Mouse (Mus musculus): ENCODE results near the gene Rab4a. TPM values are rescaled to one million over a fixed set of nuclear protein-coding genes. Genes with fewer than 3 reads are reported as not detected.

The Rab4a gene
- polyA plus RNA-seq, 1 experiment from 2014 or later, result 87.0 TPM

GRCm38 (mm10) chr8:123836354-123836753 is 30.6 kb downstream of the Rab4a start:
- no peak for ATAC-seq (ENCODE audit: low FRiP score)
- Histone ChIP-seq H3K36me3 (peaks cover 60% of the 10 kb centered on the region), H3K27me3 (replicated peaks) (no peaks in the 10 kb centered on the region), H3K27ac (replicated peaks) (no peak overlapping the region), H3K9ac (replicated peaks) (no peak overlapping the region), H3K4me2 (no peak overlapping the region), H3K4me1 (no peaks in the 10 kb centered on the region), H3K9me3 (replicated peaks) (no peaks in the 10 kb centered on the region), H3K4me3 (replicated peaks) (no peak overlapping the region)
- 89% methylated on average over 6 of the region's 6 CpGs for WGBS

GRCm38 (mm10) chr8:123838496-123838895 is 32.7 kb downstream of the Rab4a start:
- peaks cover 46% of the 10 kb centered on the region for H3K36me3 ChIP-seq
- no peak for ATAC-seq (ENCODE audit: low FRiP score)
- H3K4me1 ChIP-seq, result no peaks in the 10 kb centered on the region
- no peak overlapping the region for H3K27ac ChIP-seq (replicated peaks)
- WGBS, result 74% methylated on average over 9 of the region's 9 CpGs
- no peak overlapping the region for H3K4me3 ChIP-seq (replicated peaks)
- no peak overlapping the region for H3K4me2 ChIP-seq
- no peaks in the 10 kb centered on the region for H3K27me3 ChIP-seq (replicated peaks)
- H3K9ac ChIP-seq (replicated peaks), result no peak overlapping the region
- H3K9me3 ChIP-seq (replicated peaks), result no peaks in the 10 kb centered on the region

GRCm38 (mm10) chr8:123840578-123841345 is 35.0 kb downstream of the Rab4a start:
- no peak for ATAC-seq (ENCODE audit: low FRiP score)
- H3K4me2 ChIP-seq, result no peak overlapping the region
- H3K27ac ChIP-seq (replicated peaks), result no peak overlapping the region
- no peaks in the 10 kb centered on the region for H3K9me3 ChIP-seq (replicated peaks)
- H3K4me1 ChIP-seq, result no peaks in the 10 kb centered on the region
- H3K27me3 ChIP-seq (replicated peaks), result no peaks in the 10 kb centered on the region
- H3K36me3 ChIP-seq, result peaks cover 24% of the 10 kb centered on the region
- no peak overlapping the region for H3K4me3 ChIP-seq (replicated peaks)
- no peak overlapping the region for H3K9ac ChIP-seq (replicated peaks)
- 94% methylated on average over 15 of the region's 15 CpGs for WGBS

GRCm38 (mm10) chr8:123842086-123842485 is 36.3 kb downstream of the Rab4a start:
- no peak for ATAC-seq (ENCODE audit: low FRiP score)
- Histone ChIP-seq H3K4me1 (no peaks in the 10 kb centered on the region), H3K36me3 (peaks cover 18% of the 10 kb centered on the region), H3K4me3 (replicated peaks) (no peak overlapping the region), H3K27ac (replicated peaks) (no peak overlapping the region), H3K4me2 (no peak overlapping the region), H3K27me3 (replicated peaks) (no peaks in the 10 kb centered on the region), H3K9ac (replicated peaks) (no peak overlapping the region), H3K9me3 (replicated peaks) (no peaks in the 10 kb centered on the region)
- 91% methylated on average over 12 of the region's 12 CpGs for WGBS

- H3K9me3 ChIP-seq (replicated peaks), result no peaks in the 10 kb centered on the region
- 83% methylated on average over 7 of the region's 7 CpGs for WGBS
- H3K9ac ChIP-seq (replicated peaks), result no peak overlapping the region
- ATAC-seq (ENCODE audit: low FRiP score), result no peak
- H3K36me3 ChIP-seq, result 0 out of 2 replicates have a peak, but pooled peaks cover 12% of the 10 kb centered on the region
- H3K27me3 ChIP-seq (replicated peaks), result no peaks in the 10 kb centered on the region
- no peak overlapping the region for H3K4me3 ChIP-seq (replicated peaks)
- H3K4me2 ChIP-seq, result no peak overlapping the region
- H3K4me1 ChIP-seq, result no peaks in the 10 kb centered on the region
- H3K27ac ChIP-seq (replicated peaks), result no peak overlapping the region
Measured at GRCm38 (mm10) chr8:123844341-123844740, 38.6 kb downstream of the Rab4a start.

- ATAC-seq (ENCODE audit: low FRiP score), result no peak
- H3K4me2 ChIP-seq, result no peak overlapping the region
- H3K27ac ChIP-seq (replicated peaks), result no peak overlapping the region
- no peaks in the 10 kb centered on the region for H3K4me1 ChIP-seq
- no peak overlapping the region for H3K4me3 ChIP-seq (replicated peaks)
- 90% methylated on average over 13 of the region's 13 CpGs for WGBS
- H3K9me3 ChIP-seq (replicated peaks), result no peaks in the 10 kb centered on the region
- 0 out of 2 replicates have a peak, but pooled peaks cover 9% of the 10 kb centered on the region for H3K36me3 ChIP-seq
- H3K27me3 ChIP-seq (replicated peaks), result no peaks in the 10 kb centered on the region
- H3K9ac ChIP-seq (replicated peaks), result no peak overlapping the region
Measured at GRCm38 (mm10) chr8:123845114-123845513, 39.3 kb downstream of the Rab4a start.

- Histone ChIP-seq H3K9me3 (replicated peaks) (no peaks in the 10 kb centered on the region), H3K4me3 (replicated peaks) (no peak overlapping the region), H3K9ac (replicated peaks) (no peak overlapping the region), H3K4me1 (no peaks in the 10 kb centered on the region), H3K36me3 (0 out of 2 replicates have a peak, but pooled peaks cover 8% of the 10 kb centered on the region), H3K27me3 (replicated peaks) (no peaks in the 10 kb centered on the region), H3K27ac (replicated peaks) (no peak overlapping the region), H3K4me2 (no peak overlapping the region)
- no peak for ATAC-seq (ENCODE audit: low FRiP score)
- 91% methylated on average over 10 of the region's 10 CpGs for WGBS
Measured at GRCm38 (mm10) chr8:123845991-123846390, 40.2 kb downstream of the Rab4a start.

GRCm38 (mm10) chr8:123846509-123846908 is 40.7 kb downstream of the Rab4a start:
- no peak for ATAC-seq (ENCODE audit: low FRiP score)
- 92% methylated on average over 12 of the region's 12 CpGs for WGBS

GRCm38 (mm10) chr8:123847546-123847945 is 41.8 kb downstream of the Rab4a start:
- Histone ChIP-seq H3K4me3 (replicated peaks) (no peak overlapping the region), H3K27ac (replicated peaks) (no peak overlapping the region), H3K27me3 (replicated peaks) (no peaks in the 10 kb centered on the region), H3K9ac (replicated peaks) (no peak overlapping the region), H3K9me3 (replicated peaks) (no peaks in the 10 kb centered on the region), H3K4me1 (no peaks in the 10 kb centered on the region), H3K36me3 (no peaks in the 10 kb centered on the region), H3K4me2 (no peak overlapping the region)
- 70% methylated on average over 3 of the region's 3 CpGs for WGBS
- ATAC-seq (ENCODE audit: low FRiP score), result no peak

More at GRCm38 (mm10) chr8:123846509-123846908, 40.7 kb downstream of the Rab4a start:
- Histone ChIP-seq H3K9ac (replicated peaks) (no peak overlapping the region), H3K4me3 (replicated peaks) (no peak overlapping the region), H3K9me3 (replicated peaks) (no peaks in the 10 kb centered on the region), H3K27me3 (replicated peaks) (no peaks in the 10 kb centered on the region), H3K36me3 (0 out of 2 replicates have a peak, but pooled peaks cover 3% of the 10 kb centered on the region), H3K27ac (replicated peaks) (no peak overlapping the region), H3K4me2 (no peak overlapping the region), H3K4me1 (no peaks in the 10 kb centered on the region)

- H3K4me1 ChIP-seq, result no peaks in the 10 kb centered on the region
- no peak overlapping the region for H3K4me2 ChIP-seq
- WGBS, result 93% methylated on average over 4 of the region's 4 CpGs
- H3K9ac ChIP-seq (replicated peaks), result no peak overlapping the region
- no peak overlapping the region for H3K27ac ChIP-seq (replicated peaks)
- H3K9me3 ChIP-seq (replicated peaks), result no peaks in the 10 kb centered on the region
- no peak for ATAC-seq (ENCODE audit: low FRiP score)
- H3K4me3 ChIP-seq (replicated peaks), result no peak overlapping the region
- H3K27me3 ChIP-seq (replicated peaks), result no peaks in the 10 kb centered on the region
- H3K36me3 ChIP-seq, result no peaks in the 10 kb centered on the region
Measured at GRCm38 (mm10) chr8:123849352-123849751, 43.6 kb downstream of the Rab4a start.

GRCm38 (mm10) chr8:123851590-123851989 is 45.8 kb downstream of the Rab4a start:
- H3K9me3 ChIP-seq (replicated peaks), result no peaks in the 10 kb centered on the region
- no peaks in the 10 kb centered on the region for H3K36me3 ChIP-seq
- no peak overlapping the region for H3K4me2 ChIP-seq
- 30% methylated on average over 5 of the region's 5 CpGs for WGBS
- ATAC-seq (ENCODE audit: low FRiP score), result no peak
- H3K27me3 ChIP-seq (replicated peaks), result no peaks in the 10 kb centered on the region
- H3K4me1 ChIP-seq, result no peaks in the 10 kb centered on the region
- H3K9ac ChIP-seq (replicated peaks), result no peak overlapping the region
- no peak overlapping the region for H3K27ac ChIP-seq (replicated peaks)
- no peak overlapping the region for H3K4me3 ChIP-seq (replicated peaks)

GRCm38 (mm10) chr8:123854252-123854651 is 48.5 kb downstream of the Rab4a start:
- Histone ChIP-seq H3K4me3 (replicated peaks) (no peak overlapping the region), H3K36me3 (no peaks in the 10 kb centered on the region), H3K4me1 (peaks cover 12% of the 10 kb centered on the region), H3K9ac (replicated peaks) (no peak overlapping the region), H3K27me3 (replicated peaks) (0 out of 2 replicates have a peak, but pooled peaks cover 3% of the 10 kb centered on the region), H3K4me2 (no peak overlapping the region), H3K9me3 (replicated peaks) (no peaks in the 10 kb centered on the region), H3K27ac (replicated peaks) (no peak overlapping the region)
- WGBS, result 96% methylated on average over 1 of the region's 1 CpGs
- ATAC-seq (ENCODE audit: low FRiP score), result no peak
